Mouse (Mus musculus) layer of hippocampus, adult 2 months (tissue): ENCODE measurements around the gene Rapgef4. TPM values are rescaled to one million over a fixed set of nuclear protein-coding genes. Genes with fewer than 3 reads are reported as not detected.

Source experiments
- DNase-seq, 2 experiments: peaks; one replicate each; pipeline ENCODE4 v3.0.0; 2022; ENCODE audit warnings: low spot score in 2 of 2
- H3K27ac ChIP-seq: fragments of 200-600 bp; 2 replicates; pipeline ENCODE4 v1.8.1; 2022
- H3K4me3 ChIP-seq: fragments of 200-600 bp; 2 replicates; pipeline ENCODE4 v1.8.1; 2022; ENCODE audit warnings: mild to moderate bottlenecking
- CTCF ChIP-seq: fragments of 200-600 bp; conservative IDR thresholded peaks from 2 replicates; pipeline ENCODE4 v1.8.1; 2022; ENCODE audit warnings: antibody characterized with exemption, mild to moderate bottlenecking, moderate library complexity
- total RNA-seq, 2 experiments: library from RNA; stranded (reverse); gene quantifications; 2 replicates each; pipeline ENCODE4 v1.2.3; 2021

Gene Rapgef4
- total RNA-seq, 2 experiments from 2014 or later: 381 TPM

GRCm38 (mm10) chr2:71992129-71992528 lies 11.1 kb downstream of the Rapgef4 start:
- TF ChIP-seq CTCF: no peak
- Histone ChIP-seq H3K27ac (no peak overlapping the region), H3K4me3 (no peak overlapping the region)
- no peak for DNase-seq

- Histone ChIP-seq H3K27ac (no peak overlapping the region), H3K4me3 (no peak overlapping the region)
- TF ChIP-seq CTCF: no peak
- no peak for DNase-seq
Observed at GRCm38 (mm10) chr2:71993729-71994423, 12.8 kb downstream of the Rapgef4 start.

- no peak for DNase-seq
- Histone ChIP-seq H3K27ac (no peak overlapping the region), H3K4me3 (no peak overlapping the region)
- no peak for TF ChIP-seq CTCF
Observed at GRCm38 (mm10) chr2:71998531-71998930, 17.5 kb downstream of the Rapgef4 start.

- no peak for DNase-seq
- H3K4me3 ChIP-seq: no peak overlapping the region
- no peak for TF ChIP-seq CTCF
Observed at GRCm38 (mm10) chr2:72000102-72000501, 19.1 kb downstream of the Rapgef4 start.

GRCm38 (mm10) chr2:72002843-72003370 lies 21.9 kb downstream of the Rapgef4 start:
- no peak for TF ChIP-seq CTCF
- Histone ChIP-seq H3K27ac (no peak overlapping the region), H3K4me3 (no peak overlapping the region)
- DNase-seq: no peak

More at GRCm38 (mm10) chr2:72000102-72000501, 19.1 kb downstream of the Rapgef4 start:
- no peak overlapping the region for H3K27ac ChIP-seq

- peak overlapping the region; percentile 78; the same call in 1 of the 2 replicates for H3K27ac ChIP-seq
- no peak for TF ChIP-seq CTCF
- no peak overlapping the region for H3K4me3 ChIP-seq
- DNase-seq: no peak
Observed at GRCm38 (mm10) chr2:72003756-72004525, 22.9 kb downstream of the Rapgef4 start.

GRCm38 (mm10) chr2:72005051-72005450 lies 24.0 kb downstream of the Rapgef4 start:
- H3K4me3 ChIP-seq: no peak overlapping the region
- no peak for TF ChIP-seq CTCF
- no peak for DNase-seq
- H3K27ac ChIP-seq: peak overlapping the region; percentile 78

GRCm38 (mm10) chr2:72009446-72010218 lies 28.6 kb downstream of the Rapgef4 start:
- Histone ChIP-seq H3K4me3 (no peak overlapping the region), H3K27ac (peak overlapping the region; percentile 49; the same call in 1 of the 2 replicates)
- DNase-seq: peak; percentile 44 to 60
- TF ChIP-seq CTCF: no peak

GRCm38 (mm10) chr2:72015366-72015765 lies 34.3 kb downstream of the Rapgef4 start:
- no peak for TF ChIP-seq CTCF
- no peak overlapping the region for H3K4me3 ChIP-seq
- H3K27ac ChIP-seq: 0 out of 2 replicates have a peak overlapping the region, but pooled peaks have one; percentile 57
- DNase-seq: no peak

GRCm38 (mm10) chr2:72016013-72016412 lies 35.0 kb downstream of the Rapgef4 start:
- DNase-seq: peak in 1 of 2 experiments; percentile 53
- no peak overlapping the region for H3K4me3 ChIP-seq
- peak overlapping the region; percentile 57; the same call in 1 of the 2 replicates for H3K27ac ChIP-seq
- TF ChIP-seq CTCF: no peak

- TF ChIP-seq CTCF: no peak
- H3K4me3 ChIP-seq: no peak overlapping the region
- no peak for DNase-seq
- no peak overlapping the region for H3K27ac ChIP-seq
Observed at GRCm38 (mm10) chr2:72017168-72017567, 36.1 kb downstream of the Rapgef4 start.

- no peak for TF ChIP-seq CTCF
- no peak overlapping the region for H3K4me3 ChIP-seq
- peak overlapping the region; percentile 44 for H3K27ac ChIP-seq
- no peak for DNase-seq
Observed at GRCm38 (mm10) chr2:72018736-72019135, 37.7 kb downstream of the Rapgef4 start.
